Mouse (Mus musculus) liver, embryonic 14.5 days (tissue): ENCODE measurements around the gene Dtnbp1. TPM values are rescaled to one million over a fixed set of nuclear protein-coding genes. Genes with fewer than 3 reads are reported as not detected.

Experiments
- ATAC-seq: fragments of 200-750 bp; cut with Nextera tagmentation; 2 replicates; pipeline ENCODE4 v1.8.0; 2017; ENCODE audit warnings: moderate number of reproducible peaks, mild to moderate bottlenecking, moderate library complexity; ENCODE audit not compliant: insufficient read depth
- DNase-seq, 3 experiments: peaks; one replicate each; pipeline ENCODE4 v3.0.0-alpha.2; 2012 to 2013; ENCODE audit warnings: low read depth in 3 of 3, low spot score in 3 of 3
- H3K27ac ChIP-seq: fragments of 300-500 bp; sonication (generic); 2 replicates; pipeline ENCODE4 v1.5.1; 2014; ENCODE audit warnings: moderate library complexity, mild to moderate bottlenecking, control low read depth, inconsistent platforms
- H3K27me3 ChIP-seq: fragments of 300-500 bp; sonication (generic); 2 replicates; pipeline ENCODE4 v1.6.1; 2014; ENCODE audit warnings: mild to moderate bottlenecking, low read length, moderate library complexity; ENCODE audit not compliant: control insufficient read depth, insufficient read depth
- H3K36me3 ChIP-seq: fragments of 300-500 bp; sonication (generic); replicated peaks from 2 replicates; pipeline ENCODE4 v1.6.1; 2014; ENCODE audit warnings: low read depth; ENCODE audit not compliant: control insufficient read depth, insufficient read depth
- H3K4me1 ChIP-seq, 2 experiments: fragments of 200-500 bp in 1 of 2; fragments of 300-500 bp in 1 of 2; sonication (generic) in 1 of 2; replicated peaks; 2 replicates each; pipeline ENCODE4 v1.6.1; 2012 to 2014; ENCODE audit warnings: antibody characterized with exemption in 1 of 2, inconsistent platforms in 1 of 2, low read length in 1 of 2; ENCODE audit not compliant: control insufficient read depth in 2 of 2, insufficient read depth in 2 of 2
- H3K4me2 ChIP-seq: fragments of 300-500 bp; sonication (generic); 2 replicates; pipeline ENCODE4 v1.6.1; 2014; ENCODE audit warnings: low read depth, mild to moderate bottlenecking, control low read depth, moderate library complexity
- H3K4me3 ChIP-seq, 2 experiments: fragments of 200-500 bp in 1 of 2; fragments of 300-500 bp in 1 of 2; sonication (generic) in 1 of 2; 2 replicates each; pipeline ENCODE4 v1.5.1; 2012 to 2014; ENCODE audit warnings: low read depth in 2 of 2, low read length in 2 of 2, mild to moderate bottlenecking in 2 of 2, control low read depth in 1 of 2, inconsistent platforms in 1 of 2, moderate library complexity in 1 of 2; ENCODE audit not compliant: insufficient read depth in 1 of 2
- H3K9ac ChIP-seq: fragments of 300-500 bp; sonication (generic); replicated peaks from 2 replicates; pipeline ENCODE4 v1.6.1; 2014; ENCODE audit warnings: mild to moderate bottlenecking, control low read depth, moderate library complexity
- H3K9me3 ChIP-seq: fragments of 300-500 bp; sonication (generic); 2 replicates; pipeline ENCODE4 v1.6.1; 2016; ENCODE audit warnings: low read length, mixed read lengths; ENCODE audit not compliant: control insufficient read depth
- CTCF ChIP-seq: IDR thresholded peaks from 2 replicates; pipeline ENCODE4 v1.5.1; 2016; ENCODE audit warnings: antibody characterized with exemption, low read depth, control low read depth
- EP300 ChIP-seq: IDR thresholded peaks from 2 replicates; pipeline ENCODE4 v1.6.1; 2016; ENCODE audit warnings: antibody characterized with exemption, low read depth
- WGBS: fragments of 180-500 bp; shearing (Covaris S2); extraction: QIAGEN DNeasy Blood & Tissue Kit; methylation state at CpG from one replicate; pipeline ENCODE4 v1.1.7; 2014; ENCODE audit not compliant: insufficient replicate concordance; 5-methylcytosine and 5-hydroxymethylcytosine counted together
- polyA plus RNA-seq, 2 experiments: library from polyadenylated mRNA; depleted of rRNA in 1 of 2; stranded (reverse) in 1 of 2; unstranded in 1 of 2; fragments of >200 nt; fragmentation: Nextera tagmentation in 1 of 2; extraction: Ambion mirVana in 1 of 2; gene quantifications; 2 replicates each; pipeline versions ENCODE4 v1.2.1 to v1.2.3; 2012 to 2014

Gene Dtnbp1
- polyA plus RNA-seq, 2 experiments = 18.9 to 25.0 TPM

DNA sequence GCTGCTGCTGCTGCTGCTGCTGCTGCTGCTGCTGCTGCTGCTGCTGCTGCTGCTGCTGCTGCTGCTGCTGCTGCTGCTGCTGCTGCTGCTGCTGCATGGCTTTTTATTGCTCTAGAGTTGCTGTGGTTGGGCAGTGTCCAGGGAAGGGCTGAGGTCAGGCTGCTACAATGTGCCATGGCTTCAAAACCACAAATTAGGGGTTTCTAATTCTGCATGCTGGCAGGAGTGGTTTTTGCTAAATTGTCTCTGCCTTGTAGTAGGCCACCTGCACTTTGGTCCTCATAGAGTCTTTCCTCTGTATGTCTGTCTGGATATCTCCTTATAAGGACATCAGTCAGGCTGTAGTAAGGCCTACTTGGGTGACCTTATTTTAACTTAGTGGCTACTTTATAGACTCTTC lies 98.5 kb downstream of the Dtnbp1 start:
- Histone ChIP-seq H3K4me1 (no peaks in the 10 kb centered on the region), H3K4me2 (no peak overlapping the region), H3K36me3 (peaks cover 2% of the 10 kb centered on the region), H3K27ac (no peak overlapping the region), H3K4me3 (no peak overlapping the region), H3K9ac (no peak overlapping the region), H3K9me3 (no peaks in the 10 kb centered on the region), H3K27me3 (no peaks in the 10 kb centered on the region)
- TF ChIP-seq EP300 (no peak), CTCF (no peak)
- ATAC-seq (no peak), DNase-seq (no peak)

DNA sequence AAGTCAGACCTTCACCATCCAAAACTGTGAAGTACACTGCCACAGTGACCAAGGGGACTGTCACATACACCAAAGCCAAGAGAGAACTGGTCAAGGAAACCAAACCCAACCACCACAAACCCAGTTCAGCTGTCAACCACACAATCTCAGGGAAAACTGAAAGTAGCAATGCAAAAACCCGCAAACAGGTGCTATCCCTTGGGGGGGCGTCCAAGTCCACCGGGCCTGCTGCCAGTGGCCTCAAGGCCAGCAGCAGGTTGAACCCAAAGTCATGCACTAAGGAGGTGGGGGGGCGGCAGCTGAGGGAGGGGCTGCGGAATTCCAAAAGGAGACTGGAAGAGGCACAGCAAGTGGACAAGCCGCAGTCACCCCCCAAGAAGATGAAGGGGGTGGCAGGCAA lies 99.6 kb downstream of the Dtnbp1 start:
- Histone ChIP-seq H3K27ac (no peak overlapping the region), H3K36me3 (peaks cover 2% of the 10 kb centered on the region), H3K4me3 (no peak overlapping the region), H3K9me3 (no peaks in the 10 kb centered on the region), H3K4me1 (no peaks in the 10 kb centered on the region), H3K9ac (no peak overlapping the region), H3K27me3 (no peaks in the 10 kb centered on the region), H3K4me2 (no peak overlapping the region)
- ATAC-seq (no peak), DNase-seq (no peak)
- WGBS = 83% methylated on average over 6 of the region's 6 CpGs
- TF ChIP-seq CTCF = no peak
- no peak for TF ChIP-seq EP300

DNA sequence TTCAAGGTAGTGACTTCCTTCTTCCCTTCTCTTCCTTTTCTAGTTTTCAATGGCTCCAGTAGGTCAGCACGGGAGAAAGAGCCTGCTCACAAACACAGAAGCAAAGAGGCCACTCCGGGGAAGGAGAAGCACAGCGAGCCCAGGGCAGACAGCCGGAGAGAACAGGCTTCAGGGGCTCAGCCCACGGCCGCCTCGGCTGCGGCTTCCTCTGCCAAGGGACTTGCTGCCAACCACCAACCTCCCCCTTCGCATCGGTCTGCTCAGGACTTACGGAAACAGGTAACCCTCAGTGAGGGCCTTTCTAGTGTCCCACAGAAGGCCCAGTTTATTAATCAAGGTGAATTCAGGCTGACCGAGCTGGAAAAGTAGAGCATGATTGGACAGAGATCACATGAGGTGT lies 105.7 kb downstream of the Dtnbp1 start:
- H3K4me2 ChIP-seq = no peak overlapping the region
- H3K27ac ChIP-seq = no peak overlapping the region
- H3K9ac ChIP-seq = no peak overlapping the region
- no peaks in the 10 kb centered on the region; the same call in 1 of the 2 replicates for H3K36me3 ChIP-seq
- H3K9me3 ChIP-seq = no peaks in the 10 kb centered on the region
- H3K4me3 ChIP-seq = no peak overlapping the region
- TF ChIP-seq CTCF (no peak), EP300 (no peak)
- WGBS = 81% methylated on average over 12 of the region's 12 CpGs
- DNase-seq (no peak), ATAC-seq (no peak)
- no peaks in the 10 kb centered on the region for H3K4me1 ChIP-seq
- no peaks in the 10 kb centered on the region for H3K27me3 ChIP-seq

DNA sequence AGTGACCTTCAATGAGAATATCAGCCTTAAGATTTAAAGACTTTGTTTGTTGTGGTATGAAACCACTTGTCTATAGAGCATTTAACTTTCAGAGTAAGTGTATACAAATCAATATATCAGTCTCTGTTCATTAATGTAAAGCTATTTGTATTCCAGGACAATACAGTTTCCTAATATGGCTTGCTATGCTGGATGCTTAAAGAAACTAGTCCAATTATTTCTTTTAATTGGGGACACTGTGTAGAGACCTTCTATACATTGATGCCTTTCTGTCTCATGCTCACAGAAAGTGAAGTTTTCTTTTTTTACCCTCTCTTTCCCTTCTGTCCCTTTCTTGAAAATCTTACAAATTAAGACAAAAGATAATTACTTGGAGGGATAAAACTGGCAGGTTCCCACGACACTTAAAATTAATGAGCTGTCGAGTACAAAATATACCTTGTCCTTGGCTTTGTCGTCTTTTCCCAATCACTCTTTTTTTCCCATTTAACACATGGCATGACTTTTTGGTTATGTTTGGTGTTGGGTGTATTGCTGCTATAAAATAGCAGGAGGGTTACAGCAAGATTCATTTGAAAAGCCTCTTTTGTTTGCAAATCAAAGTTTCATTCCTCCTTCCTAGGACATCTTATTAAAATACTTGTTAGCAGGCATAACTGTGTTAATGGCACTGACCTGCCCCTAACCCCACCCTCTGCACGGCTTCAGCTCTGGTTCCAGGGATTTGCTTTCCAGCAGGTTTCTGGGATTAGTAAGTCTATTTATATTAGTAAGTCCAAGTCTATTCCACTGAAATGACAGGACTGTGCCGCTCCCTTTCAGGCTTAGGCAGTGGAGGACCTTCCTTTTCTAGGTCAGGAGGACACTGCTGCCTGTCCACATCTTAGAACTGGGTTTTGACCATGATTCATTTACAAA lies 109.9 kb downstream of the Dtnbp1 start:
- no peaks in the 10 kb centered on the region; the same call in 1 of the 2 replicates for H3K36me3 ChIP-seq
- H3K9ac ChIP-seq = no peak overlapping the region
- 78% methylated on average over 5 of the region's 5 CpGs for WGBS
- H3K27ac ChIP-seq = no peak overlapping the region
- no peak overlapping the region for H3K4me2 ChIP-seq
- H3K27me3 ChIP-seq = no peaks in the 10 kb centered on the region
- H3K4me3 ChIP-seq = no peak overlapping the region
- no peaks in the 10 kb centered on the region for H3K9me3 ChIP-seq
- no peak for ATAC-seq
- TF ChIP-seq EP300 (no peak), CTCF (no peak)
- H3K4me1 ChIP-seq = no peaks in the 10 kb centered on the region
- DNase-seq = no peak

DNA sequence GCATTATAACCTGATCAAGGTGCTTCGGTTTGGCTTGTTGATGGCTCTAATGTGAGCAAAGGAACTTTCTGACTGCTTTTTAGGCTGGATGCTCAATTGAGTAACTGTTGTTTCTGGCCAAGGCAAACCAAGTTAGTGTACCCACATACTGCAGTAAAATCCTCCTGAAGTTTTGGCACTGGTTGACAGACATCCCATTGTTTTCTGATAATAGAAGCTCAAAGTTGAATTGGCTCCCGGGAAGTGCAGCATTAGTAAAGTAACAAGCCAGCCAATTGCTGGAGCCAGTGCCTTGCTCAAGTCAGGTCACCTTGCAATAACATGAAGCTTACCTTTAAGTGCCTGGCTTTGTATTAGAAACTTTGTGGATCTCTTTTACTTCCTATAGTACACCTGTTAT lies 111.3 kb downstream of the Dtnbp1 start:
- no peak for DNase-seq
- H3K9ac ChIP-seq = no peak overlapping the region
- H3K27ac ChIP-seq = no peak overlapping the region
- WGBS = 84% methylated on average over 2 of the region's 2 CpGs
- H3K9me3 ChIP-seq = no peaks in the 10 kb centered on the region
- H3K36me3 ChIP-seq = no peaks in the 10 kb centered on the region
- no peaks in the 10 kb centered on the region for H3K4me1 ChIP-seq
- no peak overlapping the region for H3K4me2 ChIP-seq
- H3K27me3 ChIP-seq = no peaks in the 10 kb centered on the region
- TF ChIP-seq EP300 (no peak), CTCF (no peak)
- H3K4me3 ChIP-seq = no peak overlapping the region
- ATAC-seq = no peak
